In genomic region chr3:141659041-141659789, GRCm38 (mm10) we compare ENCODE assay signal across 20 mouse cellular contexts.
A peak's percentile ranks its signal among the peaks of the same experiment; 100 is the strongest.
DNase-seq lines count a peak whose midpoint lies in the region; ATAC-seq lines count a peak whose summit lies in the region.
"Had no signal": no experiment of that assay in that cellular context is flagged by ENCODE, and none has a peak within 500 bp of the region (broad histone marks: within the 10 kb centered on the region; RNA-seq: fewer than 3 reads in every experiment).

No protein-coding gene starts in this region.

- H3K36me3 ChIP-seq in forebrain, embryonic 15.5 days = no peaks in the 10 kb centered on the region
- H3K36me3 ChIP-seq in forebrain, embryonic 10.5 days (replicated peaks) = no peaks in the 10 kb centered on the region
- no peaks in the 10 kb centered on the region for H3K36me3 ChIP-seq in forebrain, embryonic 16.5 days (ENCODE audit: control insufficient read depth, insufficient read depth)
- H3K36me3 ChIP-seq: embryonic facial prominence, embryonic 12.5 days; limb, embryonic 15.5 days; midbrain, embryonic 12.5 days had no signal

- intact Hi-C loops in left cerebral cortex, postnatal 4 days (cut with DNase I) = no loop called here
- intact Hi-C loops in left cerebral cortex, postnatal 25 days (cut with DNase I) = no loop called here

- H3K4me1 ChIP-seq in forebrain, embryonic 15.5 days = no peaks in the 10 kb centered on the region
- H3K4me1 ChIP-seq in forebrain, embryonic 10.5 days = 0 out of 2 replicates have a peak, but pooled peaks cover 6% of the 10 kb centered on the region
- no peaks in the 10 kb centered on the region for H3K4me1 ChIP-seq in forebrain, embryonic 16.5 days (replicated peaks; ENCODE audit: control insufficient read depth, insufficient read depth, low read length)
- H3K4me1 ChIP-seq: midbrain, embryonic 12.5 days had no signal

- no peaks in the 10 kb centered on the region for H3K27me3 ChIP-seq in forebrain, embryonic 15.5 days
- H3K27me3 ChIP-seq in forebrain, embryonic 10.5 days (ENCODE audit: poor library complexity, severe bottlenecking) = no peaks in the 10 kb centered on the region
- H3K27me3 ChIP-seq in forebrain, embryonic 16.5 days (replicated peaks; ENCODE audit: control insufficient read depth, insufficient read depth, low read length) = no peaks in the 10 kb centered on the region; the same call in 1 of the 2 replicates
- H3K27me3 ChIP-seq: embryonic facial prominence, embryonic 12.5 days; limb, embryonic 15.5 days; midbrain, embryonic 12.5 days had no signal

- H3K27ac ChIP-seq in forebrain, embryonic 15.5 days (replicated peaks) = no peak overlapping the region
- H3K27ac ChIP-seq in forebrain, embryonic 10.5 days = no peak overlapping the region
- no peak overlapping the region for H3K27ac ChIP-seq in forebrain, embryonic 16.5 days (ENCODE audit: low read length)
- H3K27ac ChIP-seq: embryonic facial prominence, embryonic 12.5 days; limb, embryonic 15.5 days; midbrain, embryonic 12.5 days had no signal

- H3K4me3 ChIP-seq in forebrain, embryonic 15.5 days = no peak overlapping the region
- no peak overlapping the region for H3K4me3 ChIP-seq in forebrain, embryonic 10.5 days
- no peak overlapping the region for H3K4me3 ChIP-seq in forebrain, embryonic 16.5 days (replicated peaks; ENCODE audit: low read length)
- H3K4me3 ChIP-seq: embryonic facial prominence, embryonic 12.5 days; limb, embryonic 15.5 days; midbrain, embryonic 12.5 days; myocyte had no signal

- no peak overlapping the region for H3K4me2 ChIP-seq in forebrain, embryonic 15.5 days (replicated peaks)
- no peak overlapping the region for H3K4me2 ChIP-seq in forebrain, embryonic 16.5 days (ENCODE audit: low read length)
- H3K4me2 ChIP-seq: embryonic facial prominence, embryonic 12.5 days; limb, embryonic 15.5 days; midbrain, embryonic 12.5 days had no signal

- no peak overlapping the region for H3K9ac ChIP-seq in forebrain, embryonic 15.5 days (replicated peaks)
- no peak overlapping the region for H3K9ac ChIP-seq in forebrain, embryonic 16.5 days (replicated peaks; ENCODE audit: low read depth, low read length)
- H3K9ac ChIP-seq: embryonic facial prominence, embryonic 12.5 days; limb, embryonic 15.5 days; midbrain, embryonic 12.5 days had no signal

- WGBS in forebrain, embryonic 15.5 days = 69% methylated on average over 3 of the region's 3 CpGs
- 74% methylated on average over 3 of the region's 3 CpGs for WGBS in forebrain, embryonic 10.5 days
- WGBS in forebrain, embryonic 16.5 days = 71% methylated on average over 3 of the region's 3 CpGs

- ATAC-seq in forebrain, embryonic 15.5 days (replicated peaks) = peak; percentile 26; the same call in 1 of the 2 replicates
- ATAC-seq in forebrain, embryonic 16.5 days = peak; percentile 57
- ATAC-seq in erythroid progenitor cell, adult 5-6 weeks (replicated peaks; ENCODE audit: low FRiP score, poor library complexity, severe bottlenecking) = no peak
- ATAC-seq: inflammation-experienced regulatory T-cells, adult 6 months had no signal

- DNase-seq in forebrain, embryonic 10.5 days (ENCODE audit: extremely low spot score, low spot score) = no peak
- DNase-seq in left cerebral cortex, postnatal 4 days = peak; percentile 6
- DNase-seq in left cerebral cortex, postnatal 25 days (ENCODE audit: low spot score in 2 of 2) = no peak
- peak; percentile 28 for DNase-seq in MN1 (ENCODE audit: low spot score)
- no peak for DNase-seq in cerebellum, postnatal 36 days
- DNase-seq: adrenal gland, postnatal 36 days; cerebellum, adult 9-11 months; gastrocnemius, postnatal 10 days; heart, postnatal 14 days; kidney, postnatal 10 days; layer of hippocampus, adult 9-11 months; thymus, postnatal 4 days had no signal

- no peaks in the 10 kb centered on the region for H3K9me3 ChIP-seq in forebrain, embryonic 15.5 days
- no peaks in the 10 kb centered on the region for H3K9me3 ChIP-seq in forebrain, embryonic 10.5 days
- no peaks in the 10 kb centered on the region for H3K9me3 ChIP-seq in forebrain, embryonic 16.5 days (ENCODE audit: control insufficient read depth, low read length)
- H3K9me3 ChIP-seq: embryonic facial prominence, embryonic 12.5 days; limb, embryonic 15.5 days; midbrain, embryonic 12.5 days had no signal

Comparison
In these comparisons a context has a peak if more than half of its experiments do, and no peak if none do; other contexts are left out.
1. DNase-seq: peak in left cerebral cortex, postnatal 4 days (single experiment) and MN1 (single experiment); none in forebrain, embryonic 10.5 days (single experiment), left cerebral cortex, postnatal 25 days (0 of 2) and cerebellum, postnatal 36 days (0 of 2).